In the genomic region with DNA sequence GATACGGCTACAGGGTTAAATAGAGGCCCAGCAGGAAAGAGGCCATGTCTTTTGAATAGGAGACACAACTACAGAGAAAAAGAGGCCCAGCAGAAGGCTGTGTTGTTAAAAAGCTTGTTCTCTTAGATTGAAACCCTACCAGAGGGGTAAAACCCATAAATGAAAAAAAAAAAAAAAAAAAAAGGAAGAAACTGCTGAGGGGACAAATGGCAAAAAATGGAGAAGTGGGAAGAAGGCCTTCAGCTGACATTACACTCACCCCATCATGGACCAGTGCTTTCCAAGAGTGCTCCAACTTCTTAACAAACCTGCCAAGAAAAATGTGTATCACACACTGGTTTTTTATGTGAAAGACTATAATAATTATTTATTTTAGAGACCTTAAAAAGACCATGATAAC, we compare ENCODE assay signal across 22 mouse cellular contexts.
"Had no signal": no experiment of that assay in that cellular context is flagged by ENCODE, and none has a peak within 500 bp of the region (broad histone marks: within the 10 kb centered on the region; RNA-seq: fewer than 3 reads in every experiment).

No protein-coding gene starts in this region.

- H3K9ac ChIP-seq: heart, embryonic 12.5 days; hindbrain, embryonic 13.5 days; hindbrain, embryonic 15.5 days; kidney, embryonic 15.5 days; limb, embryonic 12.5 days; liver, embryonic 13.5 days had no signal

- H3K27ac ChIP-seq: hindbrain, embryonic 10.5 days; hindbrain, embryonic 13.5 days; hindbrain, embryonic 15.5 days; hindbrain, postnatal 0 days; kidney, embryonic 15.5 days; kidney, postnatal 0 days; limb, embryonic 10.5 days; limb, embryonic 12.5 days; liver, embryonic 13.5 days had no signal

- H3K9me3 ChIP-seq: heart, embryonic 12.5 days; hindbrain, embryonic 10.5 days; hindbrain, embryonic 13.5 days; hindbrain, embryonic 15.5 days; kidney, embryonic 15.5 days; limb, embryonic 10.5 days; limb, embryonic 12.5 days; liver, embryonic 13.5 days had no signal

- H3K4me3 ChIP-seq: heart, embryonic 12.5 days; hindbrain, embryonic 10.5 days; hindbrain, embryonic 13.5 days; hindbrain, embryonic 15.5 days; kidney, embryonic 15.5 days; left cerebral cortex, adult 2 months; limb, embryonic 10.5 days; limb, embryonic 12.5 days; liver, embryonic 13.5 days had no signal

- DNase-seq: gastrocnemius, postnatal 14 days; gastrocnemius, postnatal 36 days; heart, postnatal 10 days; heart, postnatal 4 days; kidney, adult 11 months; kidney, adult 2 months; kidney, adult 9 months; kidney, postnatal 14 days; kidney, postnatal 36 days; liver; liver, embryonic 13.5 days had no signal

- H3K27me3 ChIP-seq: heart, embryonic 12.5 days; hindbrain, embryonic 13.5 days; hindbrain, embryonic 15.5 days; kidney, embryonic 15.5 days; limb, embryonic 12.5 days; liver, embryonic 13.5 days had no signal

- H3K4me2 ChIP-seq: heart, embryonic 12.5 days; hindbrain, embryonic 13.5 days; hindbrain, embryonic 15.5 days; kidney, embryonic 15.5 days; limb, embryonic 12.5 days; liver, embryonic 11.5 days; liver, embryonic 13.5 days had no signal

- H3K4me1 ChIP-seq: hindbrain, embryonic 10.5 days; hindbrain, embryonic 13.5 days; hindbrain, embryonic 15.5 days; kidney, embryonic 15.5 days; limb, embryonic 10.5 days; limb, embryonic 12.5 days; liver, embryonic 13.5 days had no signal
